Mouse (Mus musculus) myocyte (in vitro differentiated cells): ENCODE results near the gene Muc5ac. TPM values are rescaled to one million over a fixed set of nuclear protein-coding genes. Genes with fewer than 3 reads are reported as not detected.
A peak's percentile ranks its signal among the peaks of the same experiment; 100 is the strongest.

Source experiments
- H3K27me3 ChIP-seq: one replicate; pipeline ENCODE4 v1.6.1; 2011; ENCODE audit not compliant: control insufficient read depth, insufficient read depth, insufficient read length
- H3K36me3 ChIP-seq: one replicate; pipeline ENCODE4 v1.6.1; 2011; ENCODE audit not compliant: control insufficient read depth, insufficient read depth
- H3K4me2 ChIP-seq: one replicate; pipeline ENCODE4 v1.6.1; 2011; ENCODE audit warnings: low read depth, control low read depth
- H3K4me3 ChIP-seq: one replicate; pipeline ENCODE4 v1.5.1; 2011; ENCODE audit warnings: mild to moderate bottlenecking, control low read depth, moderate library complexity
- H3K79me2 ChIP-seq: one replicate; pipeline ENCODE4 v1.6.1; 2011; ENCODE audit not compliant: control insufficient read depth, insufficient read depth
- H3ac ChIP-seq: one replicate; pipeline ENCODE4 v1.6.1; 2011; ENCODE audit not compliant: control insufficient read depth, insufficient read length
- CEBPB ChIP-seq: IDR thresholded peaks from 2 replicates; pipeline ENCODE4 v1.6.1; 2011; ENCODE audit warnings: mild to moderate bottlenecking, moderate library complexity; ENCODE audit not compliant: poor library complexity, insufficient read depth, severe bottlenecking
- E2F4 ChIP-seq: IDR thresholded peaks from one replicate; pipeline ENCODE4 v1.6.1; 2011; ENCODE audit warnings: mild to moderate bottlenecking, control low read depth, moderate library complexity; ENCODE audit not compliant: insufficient read depth
- MAX ChIP-seq: IDR thresholded peaks from one replicate; pipeline ENCODE4 v1.6.1; 2011; ENCODE audit warnings: low read depth, mild to moderate bottlenecking, control low read depth
- MYOD1 ChIP-seq, 3 experiments: IDR thresholded peaks; one replicate each; pipeline ENCODE4 v1.6.1; 2011; ENCODE audit warnings: control low read depth in 2 of 3, low read depth in 2 of 3, mild to moderate bottlenecking in 2 of 3, moderate library complexity in 1 of 3; ENCODE audit not compliant: insufficient read length in 2 of 3, control insufficient read depth in 1 of 3
- MYOG ChIP-seq, 3 experiments: IDR thresholded peaks; one replicate each; pipeline ENCODE4 v1.6.1; 2011; ENCODE audit warnings: control low read depth in 2 of 3, low read depth in 2 of 3, mild to moderate bottlenecking in 2 of 3; ENCODE audit not compliant: insufficient read length in 2 of 3, control insufficient read depth in 1 of 3, insufficient read depth in 1 of 3
- POLR2A ChIP-seq: IDR thresholded peaks from one replicate; pipeline ENCODE4 v1.6.1; 2011; ENCODE audit warnings: low read depth, mild to moderate bottlenecking, control low read depth, moderate library complexity; ENCODE audit not compliant: insufficient read length
- POLR2AphosphoS2 ChIP-seq: IDR thresholded peaks from one replicate; pipeline ENCODE4 v1.6.1; 2011; ENCODE audit warnings: low read depth, control low read depth; ENCODE audit not compliant: insufficient read length
- REST ChIP-seq: IDR thresholded peaks from one replicate; pipeline ENCODE4 v1.6.1; 2011; ENCODE audit warnings: mild to moderate bottlenecking, control low read depth, moderate library complexity; ENCODE audit not compliant: insufficient read depth, insufficient read length
- SRF ChIP-seq: IDR thresholded peaks from one replicate; pipeline ENCODE4 v1.6.1; 2011; ENCODE audit warnings: low read depth; ENCODE audit not compliant: control insufficient read depth, insufficient read length
- TCF12 ChIP-seq: IDR thresholded peaks from one replicate; pipeline ENCODE4 v1.6.1; 2011; ENCODE audit warnings: mild to moderate bottlenecking, control low read depth; ENCODE audit not compliant: poor library complexity, insufficient read depth, severe bottlenecking
- TCF3 ChIP-seq: IDR thresholded peaks from one replicate; pipeline ENCODE4 v1.6.1; 2011; ENCODE audit warnings: low read depth, control low read depth; ENCODE audit not compliant: insufficient read length
- USF1 ChIP-seq: IDR thresholded peaks from one replicate; pipeline ENCODE4 v1.6.1; 2011; ENCODE audit warnings: low read depth, mild to moderate bottlenecking, control low read depth, moderate library complexity
- polyA plus RNA-seq: library from polyadenylated mRNA; unstranded; fragments of >200 nt; fragmentation: generic; extraction: Trizol; gene quantifications from one replicate; pipeline ENCODE4 v1.2.1, GENCODE M21; 2012; ENCODE audit warnings: missing spikeins

The Muc5ac gene
- polyA plus RNA-seq, 1 experiment: not detected

DNA sequence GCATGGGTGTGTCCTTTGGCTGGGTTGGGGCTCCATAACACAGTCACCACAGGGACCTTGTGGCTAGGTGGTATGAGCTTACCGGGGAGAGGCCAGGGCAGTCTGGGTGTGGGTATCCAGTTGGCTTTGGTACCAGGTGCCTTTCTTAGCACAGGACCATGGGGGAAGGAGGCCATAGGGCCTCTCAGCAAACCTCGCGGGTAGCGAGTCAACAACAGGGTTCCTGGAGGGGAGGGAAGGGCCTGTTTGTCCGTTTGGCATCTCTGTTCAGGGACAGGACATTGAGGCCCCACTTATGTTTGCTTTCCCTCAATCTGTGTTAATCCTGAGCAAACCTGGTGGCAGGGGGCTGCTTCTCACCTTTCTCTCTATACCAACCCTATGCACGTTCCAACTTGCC is 34.9 kb downstream of the Muc5ac start:
- no peak overlapping the region for H3ac ChIP-seq
- H3K4me2 ChIP-seq: no peak overlapping the region
- H3K36me3 ChIP-seq: no peaks in the 10 kb centered on the region
- TF ChIP-seq MYOG (IDR thresholded peaks at IDR 0.05; ENCODE audit: control insufficient read depth in 1 of 3, insufficient read depth in 1 of 3, insufficient read length in 2 of 3, low read depth in 2 of 3): no peak
- no peak for TF ChIP-seq TCF3
- TF ChIP-seq E2F4: no peak
- no peak for TF ChIP-seq POLR2AphosphoS2
- TF ChIP-seq TCF12: no peak
- TF ChIP-seq MAX: no peak
- TF ChIP-seq SRF: no peak
- no peak for TF ChIP-seq POLR2A
- TF ChIP-seq CEBPB: no peak
- no peak for TF ChIP-seq REST
- no peak for TF ChIP-seq USF1
- no peak for TF ChIP-seq MYOD1 (IDR thresholded peaks at IDR 0.05; ENCODE audit: control insufficient read depth in 1 of 3, insufficient read length in 2 of 3, low read depth in 2 of 3)
- no peak overlapping the region for H3K4me3 ChIP-seq
- peaks cover 30% of the 10 kb centered on the region for H3K27me3 ChIP-seq
- no peaks in the 10 kb centered on the region for H3K79me2 ChIP-seq

- no peak overlapping the region for H3K4me3 ChIP-seq
- H3K27me3 ChIP-seq: peaks cover 30% of the 10 kb centered on the region
- no peak overlapping the region for H3ac ChIP-seq
- no peak for TF ChIP-seq POLR2AphosphoS2
- TF ChIP-seq USF1: no peak
- no peak for TF ChIP-seq REST
- TF ChIP-seq TCF3: no peak
- TF ChIP-seq MAX: no peak
- TF ChIP-seq MYOD1 (IDR thresholded peaks at IDR 0.05; ENCODE audit: control insufficient read depth in 1 of 3, insufficient read length in 2 of 3, low read depth in 2 of 3): no peak
- TF ChIP-seq MYOG (IDR thresholded peaks at IDR 0.05; ENCODE audit: control insufficient read depth in 1 of 3, insufficient read depth in 1 of 3, insufficient read length in 2 of 3, low read depth in 2 of 3): no peak
- no peak for TF ChIP-seq POLR2A
- no peak for TF ChIP-seq E2F4
- TF ChIP-seq CEBPB: no peak
- TF ChIP-seq TCF12: no peak
- TF ChIP-seq SRF: no peak
- no peaks in the 10 kb centered on the region for H3K79me2 ChIP-seq
- H3K4me2 ChIP-seq: no peak overlapping the region
- H3K36me3 ChIP-seq: no peaks in the 10 kb centered on the region
These were observed 35.6 kb downstream of the Muc5ac start for GRCm38 (mm10) chr7:141824398-141824797.

GRCm38 (mm10) chr7:141835941-141836340 is 47.2 kb downstream of the Muc5ac start:
- Histone ChIP-seq H3K27me3 (no peaks in the 10 kb centered on the region), H3K36me3 (no peaks in the 10 kb centered on the region), H3ac (no peak overlapping the region), H3K4me3 (no peak overlapping the region), H3K4me2 (no peak overlapping the region), H3K79me2 (no peaks in the 10 kb centered on the region)
- TF ChIP-seq POLR2AphosphoS2: no peak
- TF ChIP-seq REST: no peak
- TF ChIP-seq SRF: no peak
- TF ChIP-seq USF1: no peak
- no peak for TF ChIP-seq POLR2A
- peak in 2 of 3 experiments; percentile 19 to 75 for TF ChIP-seq MYOG (IDR thresholded peaks at IDR 0.05; ENCODE audit: control insufficient read depth in 1 of 3, insufficient read depth in 1 of 3, insufficient read length in 2 of 3, low read depth in 2 of 3)
- no peak for TF ChIP-seq E2F4
- TF ChIP-seq CEBPB: no peak
- peak in 1 of 3 experiments; percentile 64 for TF ChIP-seq MYOD1 (IDR thresholded peaks at IDR 0.05; ENCODE audit: control insufficient read depth in 1 of 3, insufficient read length in 2 of 3, low read depth in 2 of 3)
- no peak for TF ChIP-seq TCF12
- TF ChIP-seq TCF3: no peak
- no peak for TF ChIP-seq MAX

- no peak overlapping the region for H3K4me2 ChIP-seq
- H3K27me3 ChIP-seq: peaks cover 2% of the 10 kb centered on the region
- TF ChIP-seq POLR2A (no peak), TCF3 (no peak), E2F4 (no peak), SRF (no peak)
- no peak overlapping the region for H3ac ChIP-seq
- no peak overlapping the region for H3K4me3 ChIP-seq
- no peaks in the 10 kb centered on the region for H3K36me3 ChIP-seq
- no peaks in the 10 kb centered on the region for H3K79me2 ChIP-seq
These were observed 47.7 kb downstream of the Muc5ac start for GRCm38 (mm10) chr7:141836423-141836822.

GRCm38 (mm10) chr7:141838779-141839178 is 50.0 kb downstream of the Muc5ac start, which contains the start of gene Muc5b:
Gene Muc5b, plus strand, starts transcription at chr7:141839070.
- TF ChIP-seq POLR2A: no peak
- no peak for TF ChIP-seq TCF12
- no peak for TF ChIP-seq E2F4
- TF ChIP-seq MAX: no peak
- no peak for TF ChIP-seq TCF3
- TF ChIP-seq POLR2AphosphoS2: no peak
- H3K27me3 ChIP-seq: peaks cover 24% of the 10 kb centered on the region
- no peaks in the 10 kb centered on the region for H3K36me3 ChIP-seq
- H3K4me3 ChIP-seq: no peak within 1 kb of the TSS
- no peak within 1 kb of the TSS for H3K4me2 ChIP-seq
- H3K79me2 ChIP-seq: no peaks in the 10 kb centered on the region
- no peak within 1 kb of the TSS for H3ac ChIP-seq
